Mouse (Mus musculus) T-helper 1 cell (primary cell): ENCODE measurements around the gene Arpin.

ENCODE experiments used
- in situ Hi-C: fragments of 300-600 bp; cut with MboI, MseI; formaldehyde crosslinking; loops from one replicate; pipeline ENCODE4 v1.15.1; 2025; ENCODE audit warnings: high pct_unique_total_duplicates

Arpin gene

GRCm38 (mm10) chr7:79892576-79893428, 42.4 kb downstream of the Arpin start:
- in situ Hi-C loops, result no loop called here

GRCm38 (mm10) chr7:79890436-79891221, 44.5 kb downstream of the Arpin start:
- in situ Hi-C loops, result no loop called here

- in situ Hi-C loops, result no loop called here
These were observed 46.6 kb downstream of the Arpin start for GRCm38 (mm10) chr7:79888603-79889002.

- in situ Hi-C loops, result no loop called here
These were observed 51.4 kb downstream of the Arpin start for GRCm38 (mm10) chr7:79883613-79884334.

- in situ Hi-C loops, result no loop called here
These were observed 53.3 kb downstream of the Arpin start for GRCm38 (mm10) chr7:79881901-79882300.

- in situ Hi-C loops, result no loop called here
These were observed 54.2 kb downstream of the Arpin start for GRCm38 (mm10) chr7:79880998-79881397.

- in situ Hi-C loops, result no loop called here
These were observed 55.1 kb downstream of the Arpin start for GRCm38 (mm10) chr7:79880033-79880432.

GRCm38 (mm10) chr7:79878455-79879025, 56.6 kb downstream of the Arpin start:
- in situ Hi-C loops, result no loop called here
